Mouse (Mus musculus): ENCODE measurements at regions not wholly inside any gene's neighbourhood (a gene's known extent, or its start where the extent isn't known, plus 50 kb on each side); places are given as distances from the start of the nearest gene placed in this dataset.

GRCm38 (mm10) chr2:11416122-11416521, 137.8 kb downstream of the Pfkfb3 start:
- ATAC-seq (replicated peaks; ENCODE audit: poor library complexity): no peak

DNA sequence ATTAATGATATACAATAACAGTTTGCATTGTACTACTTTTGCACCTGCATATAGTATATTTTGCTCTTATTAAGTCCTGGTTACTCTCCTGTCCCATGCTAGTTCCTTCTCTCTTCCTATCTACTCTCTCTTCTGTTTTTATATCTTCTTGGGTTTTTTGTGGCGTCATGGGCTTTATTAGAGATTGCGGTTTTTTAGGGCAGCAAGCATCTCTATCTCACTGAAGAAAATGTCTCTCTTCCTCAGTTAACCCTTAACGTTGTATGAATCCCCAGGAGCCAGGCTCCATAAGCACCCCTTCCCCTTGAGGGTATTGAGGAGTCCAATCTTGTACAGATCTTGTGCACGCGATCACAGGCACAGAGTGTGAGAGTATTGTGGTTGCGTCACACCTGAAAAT, 141.4 kb downstream of the Pfkfb3 start:
- ATAC-seq (replicated peaks; ENCODE audit: poor library complexity): no peak

- ATAC-seq (replicated peaks; ENCODE audit: poor library complexity): no peak
Measured at GRCm38 (mm10) chr2:11408497-11408896, 145.4 kb downstream of the Pfkfb3 start.

DNA sequence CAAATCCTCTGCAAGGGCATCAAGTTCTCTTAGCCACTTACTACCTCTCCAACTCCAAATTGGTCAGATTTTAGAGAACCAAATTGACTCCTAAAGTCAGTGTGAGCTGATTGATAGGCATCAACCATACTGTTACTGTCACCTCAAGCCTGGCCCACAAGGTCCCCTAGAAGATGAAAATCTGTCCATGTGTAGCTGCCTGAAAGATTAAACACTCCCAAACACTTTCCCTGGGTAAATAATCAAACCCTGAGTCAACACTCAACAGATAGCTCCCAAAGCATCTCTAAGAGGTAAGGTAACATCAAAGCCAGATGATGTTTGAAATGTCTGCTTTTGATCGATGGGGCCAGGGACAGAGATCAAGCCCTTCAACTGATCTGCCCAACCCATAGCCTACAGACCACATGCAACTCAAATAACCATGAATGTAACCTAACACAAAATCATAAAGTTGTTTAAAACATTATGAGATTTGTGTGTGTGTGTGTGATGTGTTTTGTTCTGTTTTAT, 147.7 kb downstream of the Pfkfb3 start:
- no peak for ATAC-seq (replicated peaks; ENCODE audit: poor library complexity)

DNA sequence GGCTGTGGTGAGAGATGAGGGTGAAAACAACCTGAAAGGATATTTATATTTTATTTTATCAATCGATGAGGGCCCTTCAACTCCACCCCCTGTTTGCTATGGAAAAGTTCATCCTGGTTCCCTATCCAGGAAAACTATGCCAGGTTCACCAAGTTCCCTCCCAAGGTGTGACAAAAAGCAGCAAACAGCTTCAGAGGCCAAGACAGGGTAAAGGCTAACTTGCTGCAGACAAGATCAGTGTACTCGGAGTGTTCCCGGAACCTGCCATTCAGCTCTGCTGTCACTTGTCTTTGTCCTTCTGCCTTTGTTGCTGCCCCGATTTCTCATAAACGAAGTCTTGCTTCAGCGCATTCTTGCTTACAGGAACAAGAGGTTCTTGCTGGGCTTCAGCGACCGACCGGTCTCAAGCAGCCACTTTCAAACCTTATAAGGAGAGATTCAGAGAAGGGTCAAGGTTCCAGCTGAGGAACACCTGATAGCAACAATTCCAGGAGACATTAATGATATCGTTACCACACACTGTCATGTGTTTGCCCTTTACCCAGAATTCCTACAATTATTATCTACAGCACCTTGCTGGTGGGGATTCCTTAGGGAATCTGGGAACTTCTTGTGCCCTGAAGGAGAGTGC, 151.5 kb downstream of the Pfkfb3 start:
- no peak for ATAC-seq (replicated peaks; ENCODE audit: poor library complexity)

GRCm38 (mm10) chr2:11399411-11399810, 154.5 kb downstream of the Pfkfb3 start:
- ATAC-seq (replicated peaks; ENCODE audit: poor library complexity): no peak

- no peak for ATAC-seq (replicated peaks; ENCODE audit: poor library complexity)
Measured at GRCm38 (mm10) chr2:11398949-11399348, 154.9 kb downstream of the Pfkfb3 start.

DNA sequence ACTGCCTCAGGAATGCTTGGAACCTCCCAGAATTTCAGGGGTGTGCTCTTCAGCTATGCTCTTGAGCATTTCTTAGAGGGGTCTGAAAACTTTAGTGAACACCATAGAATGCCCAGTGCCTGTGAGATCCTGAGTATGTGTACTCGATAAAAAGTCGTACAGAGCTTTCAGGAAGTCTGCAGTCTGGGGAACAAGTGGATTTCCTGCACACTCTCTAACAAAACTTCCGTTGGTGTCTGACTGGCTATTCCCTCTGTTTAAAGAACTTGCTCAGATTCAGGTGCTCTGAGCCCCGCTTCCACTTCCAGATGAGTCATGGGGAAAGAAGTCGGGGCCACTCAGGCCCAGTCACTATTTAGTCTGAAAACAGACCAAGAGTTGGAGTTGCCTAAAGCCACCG, 155.5 kb downstream of the Pfkfb3 start:
- ATAC-seq (replicated peaks; ENCODE audit: poor library complexity): peak; percentile 45

DNA sequence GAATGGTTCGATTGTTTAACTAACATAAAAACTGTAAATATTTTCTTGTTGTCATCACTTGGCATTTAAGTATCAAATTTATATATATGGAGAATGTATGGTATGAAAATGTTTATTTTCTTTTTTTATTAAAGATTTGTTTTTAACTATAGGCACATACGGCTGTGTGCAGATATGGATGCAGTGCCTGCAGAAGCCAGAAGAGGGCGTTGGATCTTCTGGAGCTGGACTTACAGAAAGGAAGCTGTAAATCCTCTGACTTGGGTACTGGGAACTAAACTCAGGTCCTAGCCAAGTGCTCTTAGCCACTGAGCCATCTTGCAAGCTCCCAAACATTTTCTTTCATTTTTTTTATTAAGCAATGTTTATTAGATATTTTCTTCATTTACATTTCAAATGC, 157.0 kb downstream of the Pfkfb3 start:
- ATAC-seq (replicated peaks; ENCODE audit: poor library complexity): 0 out of 2 replicates have a peak, but pooled peaks have one; percentile 35

GRCm38 (mm10) chr2:11394675-11395349, 159.1 kb downstream of the Pfkfb3 start:
- peak; percentile 66 for ATAC-seq (replicated peaks; ENCODE audit: poor library complexity)

- ATAC-seq (replicated peaks; ENCODE audit: poor library complexity): no peak
Measured at GRCm38 (mm10) chr2:11391725-11392124, 162.2 kb downstream of the Pfkfb3 start.

GRCm38 (mm10) chr2:11390667-11391334, 163.1 kb downstream of the Pfkfb3 start:
- ATAC-seq (replicated peaks; ENCODE audit: poor library complexity): peak; percentile 68

- no peak for ATAC-seq (replicated peaks; ENCODE audit: poor library complexity)
Measured at GRCm38 (mm10) chr2:11387623-11388022, 166.3 kb downstream of the Pfkfb3 start.

- peak; percentile 94 for ATAC-seq (replicated peaks; ENCODE audit: poor library complexity)
Measured at GRCm38 (mm10) chr2:11383815-11384214, 170.1 kb downstream of the Pfkfb3 start.

DNA sequence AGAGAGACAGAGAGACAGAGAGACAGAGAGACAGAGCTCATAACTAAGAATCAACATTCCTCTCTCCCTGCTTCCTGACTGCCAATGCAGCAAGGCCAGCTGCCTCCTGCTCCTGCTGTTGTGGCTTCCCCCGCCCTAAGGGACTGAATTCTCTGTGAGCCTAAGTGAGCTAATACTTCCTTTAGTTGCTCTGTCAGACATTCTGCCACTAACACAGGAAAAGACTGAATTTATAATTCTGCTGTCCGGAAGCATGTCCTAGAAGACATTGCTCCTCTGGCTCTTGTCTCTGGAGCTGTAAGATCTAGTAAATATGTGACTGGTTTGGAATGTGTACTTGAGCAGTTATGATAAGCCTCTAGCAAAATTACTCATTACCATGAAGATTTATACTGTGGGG, 176.7 kb downstream of the Pfkfb3 start:
- ATAC-seq (replicated peaks; ENCODE audit: poor library complexity): peak; percentile 28; the same call in 1 of the 2 replicates

GRCm38 (mm10) chr2:11375726-11376454, 178.0 kb downstream of the Pfkfb3 start:
- no peak for ATAC-seq (replicated peaks; ENCODE audit: poor library complexity)

GRCm38 (mm10) chr2:11375092-11375491, 178.8 kb downstream of the Pfkfb3 start:
- ATAC-seq (replicated peaks; ENCODE audit: poor library complexity): peak; percentile 99

DNA sequence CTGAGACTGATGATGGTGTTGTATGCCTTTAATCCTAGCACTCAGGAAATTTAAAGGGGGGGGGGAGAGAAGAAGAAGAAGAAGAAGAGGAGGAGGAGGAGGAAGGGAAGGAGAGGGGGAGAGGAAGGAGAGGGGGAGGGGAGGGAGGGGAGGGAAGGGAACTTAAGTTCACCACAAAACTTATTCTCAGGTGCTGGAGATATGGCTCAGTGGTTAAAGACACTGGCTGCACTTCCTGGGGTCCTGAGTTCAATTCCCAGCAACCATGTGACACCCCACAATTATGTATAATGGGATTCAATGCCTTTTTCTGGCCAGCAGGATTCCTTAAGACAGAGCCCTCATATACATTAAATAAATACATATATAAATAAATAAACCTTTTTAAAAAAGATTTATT, 183.6 kb downstream of the Pfkfb3 start:
- no peak for ATAC-seq (replicated peaks; ENCODE audit: poor library complexity)

DNA sequence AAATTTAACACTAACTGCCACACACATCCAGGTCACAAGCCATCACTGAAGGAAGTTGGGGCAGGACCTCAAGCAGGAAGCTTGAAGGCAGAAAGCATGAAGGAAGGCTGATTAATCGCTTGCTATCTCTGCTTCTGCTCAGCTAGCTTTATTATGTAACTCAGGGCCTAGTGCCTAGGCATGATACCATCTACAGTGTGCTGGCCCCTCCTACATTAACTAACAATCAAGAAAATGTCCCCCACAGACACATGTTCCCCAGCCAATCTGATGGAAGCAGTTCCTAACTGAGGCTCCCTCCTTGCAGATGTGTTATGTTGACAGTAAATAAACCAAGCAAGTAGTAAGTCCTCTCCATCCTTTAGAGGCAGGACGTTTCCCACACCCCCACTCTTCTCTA, 186.6 kb downstream of the Pfkfb3 start:
- peak; percentile 71 for ATAC-seq (replicated peaks; ENCODE audit: poor library complexity)

DNA sequence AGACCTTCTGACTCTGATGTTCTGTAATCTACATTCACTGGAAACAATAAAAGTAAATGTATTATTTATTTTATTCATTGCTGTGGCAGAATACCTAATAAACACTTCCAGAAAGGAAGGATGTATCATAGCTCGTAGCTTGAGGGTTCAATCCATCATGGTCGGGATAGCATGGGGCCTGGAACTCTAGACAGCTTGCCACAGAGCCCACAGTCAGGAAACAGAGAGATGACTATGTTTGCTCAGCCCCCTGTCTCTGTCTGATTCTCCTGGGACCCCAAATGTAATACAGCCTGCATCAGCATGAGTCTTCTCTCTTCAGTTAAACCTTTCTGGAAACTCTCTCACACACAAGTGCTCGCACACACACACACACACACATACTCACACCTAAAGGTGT, 188.1 kb downstream of the Pfkfb3 start:
- ATAC-seq (replicated peaks; ENCODE audit: poor library complexity): no peak

DNA sequence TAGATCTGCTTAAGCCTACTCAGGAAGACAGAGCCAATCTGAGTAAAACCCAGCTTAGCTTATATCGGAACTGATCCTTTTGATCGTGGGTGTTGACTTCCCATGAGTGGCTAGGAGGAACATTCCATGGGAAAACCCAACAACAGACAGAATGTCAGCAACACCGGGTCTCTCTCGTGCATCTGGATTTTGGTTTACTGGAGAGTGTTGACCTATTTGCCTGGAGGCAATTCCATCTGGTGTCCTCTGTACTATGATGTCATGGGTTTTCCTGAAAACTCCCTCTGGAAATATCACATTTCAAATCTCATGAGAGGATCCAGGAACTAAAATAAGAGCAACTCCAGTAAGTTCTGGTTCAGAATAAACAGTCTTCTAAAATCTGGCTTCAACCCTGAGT, 188.5 kb downstream of the Pfkfb3 start:
- ATAC-seq (replicated peaks; ENCODE audit: poor library complexity): no peak
